ENCODE assay signal across 10 mouse cellular contexts in the genomic region with DNA sequence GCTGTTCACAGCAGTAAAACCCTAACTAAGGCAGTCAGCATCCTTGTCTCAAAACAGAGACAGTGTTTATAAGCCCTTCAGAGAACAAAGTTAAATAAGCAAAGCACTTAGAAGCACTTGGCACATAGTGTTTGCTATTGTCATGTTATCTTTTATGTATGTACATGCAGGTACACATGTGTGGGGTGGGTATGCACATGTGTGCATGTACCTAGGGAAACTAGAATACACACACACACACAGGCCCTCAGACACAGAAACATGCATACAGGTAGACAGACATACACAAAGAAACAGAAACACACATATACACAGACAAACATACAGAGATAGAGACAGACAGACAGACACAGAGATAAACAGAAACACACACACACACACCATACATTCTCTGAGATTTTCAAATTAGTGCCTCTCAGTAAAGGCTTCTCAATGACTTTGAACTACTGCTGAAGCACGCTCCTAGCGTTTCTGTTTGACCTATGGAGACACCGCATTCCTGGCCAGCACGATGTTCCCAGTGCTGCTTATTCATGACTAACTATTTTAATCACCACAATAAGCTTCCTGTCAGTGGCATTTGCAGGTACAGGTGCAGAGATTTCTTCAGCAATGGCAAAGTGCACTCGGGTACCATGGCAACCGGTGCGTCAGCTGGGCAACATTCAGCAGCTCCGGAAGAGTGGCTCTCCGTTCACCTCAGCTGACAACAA.
DNase-seq lines count a peak whose midpoint lies in the region; ATAC-seq and TF ChIP-seq lines count a peak whose summit lies in the region.
"Had no signal": no experiment of that assay in that cellular context is flagged by ENCODE, and none has a peak within 500 bp of the region (broad histone marks: within the 10 kb centered on the region; RNA-seq: fewer than 3 reads in every experiment).

No protein-coding gene starts in this region.

- H3K4me1 ChIP-seq in kidney, adult 2 months (ENCODE audit: control insufficient read depth, insufficient read depth, low read length) = no peaks in the 10 kb centered on the region
- H3K4me1 ChIP-seq in lung, embryonic 16.5 days (replicated peaks; ENCODE audit: control insufficient read depth, insufficient read depth, low read length) = no peaks in the 10 kb centered on the region

- H3K9ac ChIP-seq in lung, embryonic 16.5 days (ENCODE audit: low read length) = no peak overlapping the region

- H3K9me3 ChIP-seq in lung, embryonic 16.5 days (ENCODE audit: control insufficient read depth, low read length) = no peaks in the 10 kb centered on the region

- DNase-seq in retina, postnatal 1 day = peak; percentile 16
- DNase-seq in retina, embryonic 14.5 days (ENCODE audit: low spot score) = no peak
- peak; percentile 23 for DNase-seq in kidney, adult 2 months
- DNase-seq in thymus, postnatal 25 days = no peak
- no peak for DNase-seq in adrenal gland, postnatal 10 days
- no peak for DNase-seq in heart, adult 18-20 months
- DNase-seq in B cell, adult 2 months = no peak
- DNase-seq: heart, adult 11 months; thymus, postnatal 4 days had no signal

- H3K4me3 ChIP-seq in kidney, adult 2 months (ENCODE audit: insufficient read depth, low read depth, low read length) = no peak overlapping the region
- H3K4me3 ChIP-seq in lung, embryonic 16.5 days (ENCODE audit: low read length) = no peak overlapping the region

- H3K36me3 ChIP-seq in kidney, adult 2 months (ENCODE audit: control insufficient read depth, insufficient read depth, low read length) = no peaks in the 10 kb centered on the region
- H3K36me3 ChIP-seq in lung, embryonic 16.5 days (ENCODE audit: control insufficient read depth, insufficient read depth, low read length) = no peaks in the 10 kb centered on the region

- no peak for TF ChIP-seq CTCF in kidney, adult 2 months (conservative IDR thresholded peaks at IDR 0.05; ENCODE audit: insufficient read depth, insufficient read length, low read depth, low read length)

- H3K27ac ChIP-seq in kidney, adult 2 months (ENCODE audit: insufficient read depth, low read depth, low read length) = no peak overlapping the region
- no peak overlapping the region for H3K27ac ChIP-seq in lung, embryonic 16.5 days (ENCODE audit: low read length)

- ATAC-seq in lung, embryonic 16.5 days (ENCODE audit: low read depth) = peak; percentile 78; the same call in 1 of the 2 replicates

- H3K4me2 ChIP-seq in lung, embryonic 16.5 days (ENCODE audit: low read depth, low read length) = no peak overlapping the region

- whole genome bisulfite sequencing in kidney, adult 2 months = 37% methylated on average over 9 of the region's 9 CpGs
- 46% methylated on average over 9 of the region's 9 CpGs for WGBS in lung, embryonic 16.5 days

- H3K27me3 ChIP-seq in kidney, adult 2 months (replicated peaks; ENCODE audit: control insufficient read depth, insufficient read depth, low read length) = no peaks in the 10 kb centered on the region
- no peaks in the 10 kb centered on the region for H3K27me3 ChIP-seq in lung, embryonic 16.5 days (ENCODE audit: control insufficient read depth, insufficient read depth, low read depth, low read length)

- no peak for TF ChIP-seq POLR2A in kidney, adult 2 months (IDR thresholded peaks at IDR 0.05; ENCODE audit: low read depth, low read length)

Comparison
In these comparisons a context has a peak if more than half of its experiments do, and no peak if none do; other contexts are left out.
1. DNase-seq: peak in retina, postnatal 1 day (single experiment) and kidney, adult 2 months (single experiment); none in retina, embryonic 14.5 days (single experiment), thymus, postnatal 25 days (single experiment), adrenal gland, postnatal 10 days (single experiment), heart, adult 18-20 months (0 of 2) and B cell, adult 2 months (0 of 2).